Mouse (Mus musculus) right cerebral cortex, adult 18-20 months (tissue): ENCODE results near the gene Etv2.
A peak's percentile ranks its signal among the peaks of the same experiment; 100 is the strongest.

ENCODE experiments used
- DNase-seq: peaks from one replicate; pipeline ENCODE4 v3.0.0; 2022; ENCODE audit warnings: mixed read lengths

Etv2 gene

GRCm38 (mm10) chr7:30635752-30636151, at the start of gene Etv2:
Gene Etv2 (minus strand): TSS chr7:30635852.
- no peak for DNase-seq

- no peak for DNase-seq
These were observed 47.8 kb upstream of the Etv2 start for GRCm38 (mm10) chr7:30683425-30683824.

- DNase-seq = no peak
These were observed 46.2 kb upstream of the Etv2 start for GRCm38 (mm10) chr7:30681897-30682296.

- DNase-seq = no peak
These were observed 42.8 kb upstream of the Etv2 start for GRCm38 (mm10) chr7:30678263-30678975.

GRCm38 (mm10) chr7:30671480-30671879, 35.8 kb upstream of the Etv2 start, which contains the start of gene Pmis2:
Gene Pmis2 (minus strand): TSS chr7:30671605.
- no peak for DNase-seq

- DNase-seq = no peak
These were observed 33.6 kb upstream of the Etv2 start for GRCm38 (mm10) chr7:30669229-30669628.

- no peak for DNase-seq
These were observed 29.7 kb upstream of the Etv2 start for GRCm38 (mm10) chr7:30665321-30665720.

GRCm38 (mm10) chr7:30664529-30665200, 29.0 kb upstream of the Etv2 start, which contains the start of gene Haus5:
Gene Haus5 (minus strand): TSS chr7:30664994.
- DNase-seq = peak; percentile 93

- peak; percentile 99 for DNase-seq
These were observed 14.2 kb upstream of the Etv2 start, which contains the start of gene Rbm42 for GRCm38 (mm10) chr7:30649591-30650540. Gene Rbm42 (minus strand): TSS chr7:30650317.

- no peak for DNase-seq
These were observed 3.4 kb upstream of the Etv2 start for GRCm38 (mm10) chr7:30639083-30639482.

GRCm38 (mm10) chr7:30636395-30636794, 743 bp upstream of the Etv2 start:
- DNase-seq = no peak

GRCm38 (mm10) chr7:30634621-30635020, 1.0 kb downstream of the Etv2 start:
- DNase-seq = no peak

GRCm38 (mm10) chr7:30633762-30634412, 1.8 kb downstream of the Etv2 start:
- no peak for DNase-seq

- no peak for DNase-seq
These were observed 6.6 kb downstream of the Etv2 start for GRCm38 (mm10) chr7:30629013-30629412.

GRCm38 (mm10) chr7:30626647-30627046, 9.0 kb downstream of the Etv2 start:
- no peak for DNase-seq

- peak; percentile 91 for DNase-seq
These were observed 9.9 kb downstream of the Etv2 start, which contains the start of gene Cox6b1 for GRCm38 (mm10) chr7:30625530-30626384. Gene Cox6b1 (minus strand): TSS chr7:30626151.

GRCm38 (mm10) chr7:30619202-30619601, 16.4 kb downstream of the Etv2 start:
- no peak for DNase-seq

- DNase-seq = no peak
These were observed 17.0 kb downstream of the Etv2 start for GRCm38 (mm10) chr7:30618658-30619057.

- no peak for DNase-seq
These were observed 20.4 kb downstream of the Etv2 start for GRCm38 (mm10) chr7:30615049-30615760.

GRCm38 (mm10) chr7:30614454-30614853, 21.2 kb downstream of the Etv2 start:
- DNase-seq = no peak
